Mouse (Mus musculus) E14TG2a.4 (cell line): ENCODE measurements around the gene Brf1.

Experiments used
- CTCF ChIP-seq: conservative IDR thresholded peaks from 2 replicates; pipeline ENCODE4 v1.5.1; 2014; ENCODE audit warnings: low read length
- POU5F1 ChIP-seq: IDR thresholded peaks from 2 replicates; pipeline ENCODE4 v1.6.1; 2014; ENCODE audit warnings: low read length, borderline replicate concordance

GRCm38 (mm10) chr12:113002667-113003066, 2.2 kb upstream of the Brf1 start:
- no peak; the same call in 1 of the 2 replicates for TF ChIP-seq CTCF
- TF ChIP-seq POU5F1, result no peak
